Mouse (Mus musculus) forebrain, embryonic 16.5 days (tissue): ENCODE measurements around the gene Letmd1. TPM values are rescaled to one million over a fixed set of nuclear protein-coding genes. Genes with fewer than 3 reads are reported as not detected.
A peak's percentile ranks its signal among the peaks of the same experiment; 100 is the strongest.
"Not testable (repeated sequence)": the region's sequence is repeated elsewhere in the genome, so short reads cannot be mapped to it uniquely, and the experiment has no call there.

ENCODE experiments used
- ATAC-seq: fragments of 200-750 bp; cut with Nextera tagmentation; 2 replicates; pipeline ENCODE4 v1.8.0; 2017; ENCODE audit warnings: mild to moderate bottlenecking, moderate library complexity
- H3K27ac ChIP-seq: fragments of 300-500 bp; sonication (generic); 2 replicates; pipeline ENCODE4 v1.5.1; 2014; ENCODE audit warnings: low read length, control low read depth
- H3K27me3 ChIP-seq: fragments of 300-500 bp; sonication (generic); replicated peaks from 2 replicates; pipeline ENCODE4 v1.6.1; 2014; ENCODE audit warnings: low read length; ENCODE audit not compliant: control insufficient read depth, insufficient read depth
- H3K36me3 ChIP-seq: fragments of 300-500 bp; sonication (generic); 2 replicates; pipeline ENCODE4 v1.6.1; 2014; ENCODE audit not compliant: control insufficient read depth, insufficient read depth
- H3K4me1 ChIP-seq: fragments of 300-500 bp; sonication (generic); replicated peaks from 2 replicates; pipeline ENCODE4 v1.6.1; 2014; ENCODE audit warnings: low read length; ENCODE audit not compliant: control insufficient read depth, insufficient read depth
- H3K4me2 ChIP-seq: fragments of 300-500 bp; sonication (generic); 2 replicates; pipeline ENCODE4 v1.6.1; 2014; ENCODE audit warnings: mild to moderate bottlenecking, low read length, control low read depth
- H3K4me3 ChIP-seq: fragments of 300-500 bp; sonication (generic); replicated peaks from 2 replicates; pipeline ENCODE4 v1.5.1; 2014; ENCODE audit warnings: mild to moderate bottlenecking, low read length, control low read depth
- H3K9ac ChIP-seq: fragments of 300-500 bp; sonication (generic); replicated peaks from 2 replicates; pipeline ENCODE4 v1.6.1; 2014; ENCODE audit warnings: low read depth, low read length, control low read depth
- H3K9me3 ChIP-seq: fragments of 300-500 bp; sonication (generic); 2 replicates; pipeline ENCODE4 v1.6.1; 2016; ENCODE audit warnings: low read length; ENCODE audit not compliant: control insufficient read depth
- WGBS: fragments of 180-500 bp; shearing (Covaris S2); extraction: QIAGEN DNeasy Blood & Tissue Kit; methylation state at CpG from one replicate; pipeline ENCODE4 v1.1.7; 2014; 5-methylcytosine and 5-hydroxymethylcytosine counted together
- polyA plus RNA-seq: library from polyadenylated mRNA; unstranded; fragments of >200 nt; fragmentation: Nextera tagmentation; extraction: Ambion mirVana; gene quantifications from 2 replicates; pipeline ENCODE4 v1.2.1, GENCODE M21; 2015

Gene Letmd1
- 52.4 and 58.7 TPM in 2 replicates for polyA plus RNA-seq

- peak; percentile 96 for ATAC-seq
- H3K4me3 ChIP-seq = peak within 1 kb of the TSS; percentile 74
- H3K4me2 ChIP-seq = peak within 1 kb of the TSS; percentile 61
- H3K4me1 ChIP-seq = peaks cover 24% of the 10 kb centered on the region
- no peaks in the 10 kb centered on the region for H3K9me3 ChIP-seq
- H3K36me3 ChIP-seq = peaks cover 3% of the 10 kb centered on the region; the same call in 1 of the 2 replicates
- peak within 1 kb of the TSS; percentile 77 for H3K9ac ChIP-seq
- H3K27ac ChIP-seq = peak within 1 kb of the TSS; percentile 86
- H3K27me3 ChIP-seq = no peaks in the 10 kb centered on the region
- 1% methylated on average over 82 of the region's 84 CpGs for WGBS
Measured at GRCm38 (mm10) chr15:100468295-100469188, at the start of gene Letmd1. Gene Letmd1 (plus strand): TSS chr15:100469023.

GRCm38 (mm10) chr15:100419311-100419710, 49.5 kb upstream of the Letmd1 start:
- H3K4me3 ChIP-seq = no peak overlapping the region
- 76% methylated on average over 8 of the region's 8 CpGs for WGBS
- no peak for ATAC-seq
- H3K9me3 ChIP-seq = no peaks in the 10 kb centered on the region
- no peaks in the 10 kb centered on the region for H3K36me3 ChIP-seq
- no peak overlapping the region for H3K27ac ChIP-seq
- no peak overlapping the region for H3K9ac ChIP-seq
- H3K27me3 ChIP-seq = peaks cover 10% of the 10 kb centered on the region
- no peak overlapping the region for H3K4me2 ChIP-seq
- H3K4me1 ChIP-seq = peaks cover 27% of the 10 kb centered on the region

- Histone ChIP-seq H3K9ac (no peak overlapping the region), H3K36me3 (no peaks in the 10 kb centered on the region), H3K4me1 (peaks cover 27% of the 10 kb centered on the region), H3K27me3 (peaks cover 17% of the 10 kb centered on the region), H3K4me3 (no peak overlapping the region), H3K27ac (no peak overlapping the region), H3K4me2 (no peak overlapping the region), H3K9me3 (no peaks in the 10 kb centered on the region)
- no peak for ATAC-seq
- 71% methylated on average over 9 of the region's 9 CpGs for WGBS
Measured at GRCm38 (mm10) chr15:100419901-100420745, 48.7 kb upstream of the Letmd1 start.

- Histone ChIP-seq H3K27ac (no peak overlapping the region), H3K36me3 (no peaks in the 10 kb centered on the region), H3K27me3 (peaks cover 27% of the 10 kb centered on the region), H3K4me1 (peaks cover 27% of the 10 kb centered on the region), H3K9ac (no peak overlapping the region), H3K4me2 (peak overlapping the region; percentile 74), H3K9me3 (no peaks in the 10 kb centered on the region), H3K4me3 (no peak overlapping the region; the same call in none of the 2 replicates)
- 49% methylated on average over 8 of the region's 8 CpGs for WGBS
- no peak for ATAC-seq
Measured at GRCm38 (mm10) chr15:100421059-100421757, 47.6 kb upstream of the Letmd1 start.

- Histone ChIP-seq H3K9ac (peak within 1 kb of the TSS; percentile 85), H3K4me1 (peaks cover 27% of the 10 kb centered on the region), H3K27me3 (peaks cover 27% of the 10 kb centered on the region), H3K4me3 (peak within 1 kb of the TSS; percentile 88), H3K4me2 (peak within 1 kb of the TSS; percentile 74)
- H3K36me3 ChIP-seq, H3K9me3 ChIP-seq, ATAC-seq, H3K27ac ChIP-seq: not testable (repeated sequence)
- WGBS = 23% methylated on average over 3 of the region's 3 CpGs
Measured at GRCm38 (mm10) chr15:100421758-100422197, 47.0 kb upstream of the Letmd1 start, which contains the start of gene Gm5475. Gene Gm5475 (plus strand): TSS chr15:100422147.

GRCm38 (mm10) chr15:100422476-100422875, 46.3 kb upstream of the Letmd1 start:
- H3K4me3 ChIP-seq = peak overlapping the region; percentile 88
- WGBS = under 1% methylated on average over 36 of the region's 44 CpGs
- peaks cover 27% of the 10 kb centered on the region for H3K4me1 ChIP-seq
- H3K9me3 ChIP-seq = no peaks in the 10 kb centered on the region
- H3K9ac ChIP-seq = peak overlapping the region; percentile 85
- no peaks in the 10 kb centered on the region for H3K36me3 ChIP-seq
- H3K27ac ChIP-seq = no peak overlapping the region; the same call in 1 of the 2 replicates
- peaks cover 27% of the 10 kb centered on the region for H3K27me3 ChIP-seq
- peak overlapping the region; percentile 74 for H3K4me2 ChIP-seq
- peak; percentile 62 for ATAC-seq

- peak; percentile 99 for ATAC-seq
- WGBS = under 1% methylated on average over 65 of the region's 65 CpGs
- peak overlapping the region; percentile 74 for H3K4me2 ChIP-seq
Measured at GRCm38 (mm10) chr15:100422899-100423860, 45.6 kb upstream of the Letmd1 start.

GRCm38 (mm10) chr15:100423916-100424315, 44.9 kb upstream of the Letmd1 start:
- Histone ChIP-seq H3K4me3 (peak overlapping the region; percentile 88), H3K4me1 (peaks cover 27% of the 10 kb centered on the region), H3K9ac (no peak overlapping the region), H3K4me2 (peak overlapping the region; percentile 74), H3K27ac (no peak overlapping the region), H3K9me3 (no peaks in the 10 kb centered on the region), H3K36me3 (no peaks in the 10 kb centered on the region), H3K27me3 (peaks cover 27% of the 10 kb centered on the region)
- 2% methylated on average over 14 of the region's 14 CpGs for WGBS
- ATAC-seq = no peak

More at GRCm38 (mm10) chr15:100422899-100423860, 45.6 kb upstream of the Letmd1 start:
- peaks cover 27% of the 10 kb centered on the region for H3K4me1 ChIP-seq
- H3K36me3 ChIP-seq = no peaks in the 10 kb centered on the region
- no peak overlapping the region for H3K27ac ChIP-seq
- H3K4me3 ChIP-seq = peak overlapping the region; percentile 88
- H3K9ac ChIP-seq = peak overlapping the region; percentile 85
- no peaks in the 10 kb centered on the region for H3K9me3 ChIP-seq
- H3K27me3 ChIP-seq = peaks cover 27% of the 10 kb centered on the region
